Mouse (Mus musculus) olfactory bulb, adult 2 months (tissue): ENCODE data around the gene Wdhd1.

Source experiments
- CTCF ChIP-seq: fragments of 200-500 bp; IDR thresholded peaks from 2 replicates; pipeline ENCODE4 v1.5.1; 2012; ENCODE audit warnings: low read depth, mild to moderate bottlenecking, low read length, moderate library complexity; ENCODE audit not compliant: insufficient read depth
- POLR2A ChIP-seq: fragments of 200-500 bp; IDR thresholded peaks from 2 replicates; pipeline ENCODE4 v1.6.1; 2012; ENCODE audit warnings: mild to moderate bottlenecking, low read depth, low read length, moderate library complexity; ENCODE audit not compliant: insufficient read depth

GRCm38 (mm10) chr14:47281535-47281934, 4.9 kb upstream of the Wdhd1 start:
- TF ChIP-seq POLR2A (no peak), CTCF (no peak)
